ENCODE assay signal across 8 mouse cellular contexts in genomic region chr5:86803962-86804940, GRCm38 (mm10). TPM values are rescaled to one million over a fixed set of nuclear protein-coding genes. Genes with fewer than 3 reads are reported as not detected.
DNase-seq lines count a peak whose midpoint lies in the region; ATAC-seq lines count a peak whose summit lies in the region.

TSS of gene Ythdc1 (plus strand) at chr5:86804221.

- peak within 1 kb of the TSS; percentile 70 for H3K4me2 ChIP-seq in hindbrain, embryonic 12.5 days (replicated peaks)

- peak within 1 kb of the TSS; percentile 99 for H3K27ac ChIP-seq in hindbrain, embryonic 12.5 days

- under 1% methylated on average over 107 of the region's 111 CpGs for WGBS in hindbrain, embryonic 12.5 days

- no peaks in the 10 kb centered on the region for H3K9me3 ChIP-seq in hindbrain, embryonic 12.5 days (replicated peaks)

- no peaks in the 10 kb centered on the region for H3K27me3 ChIP-seq in hindbrain, embryonic 12.5 days

- peak within 1 kb of the TSS; percentile 77 for H3K4me3 ChIP-seq in hindbrain, embryonic 12.5 days

- DNase-seq in NIH3T3 (ENCODE audit: low read depth): peak; percentile 98
- DNase-seq in cerebellum, postnatal 10 days: peak; percentile 96 to 98
- peak; percentile 86 to 92 for DNase-seq in frontal cortex, postnatal 10 days (ENCODE audit: low spot score in 2 of 2)
- DNase-seq in layer of hippocampus, postnatal 14 days (ENCODE audit: low spot score in 2 of 2): peak; percentile 92 to 95
- DNase-seq in lung, postnatal 14 days: peak; percentile 93
- DNase-seq in retina, adult 2 months (ENCODE audit: low read depth, low spot score): peak; percentile 94
- peak; percentile 91 to 94 for DNase-seq in thymus, postnatal 36 days

- H3K9ac ChIP-seq in hindbrain, embryonic 12.5 days: peak within 1 kb of the TSS; percentile 96

- H3K36me3 ChIP-seq in hindbrain, embryonic 12.5 days: no peaks in the 10 kb centered on the region

- H3K4me1 ChIP-seq in hindbrain, embryonic 12.5 days: peaks cover 7% of the 10 kb centered on the region

- peak; percentile 99 for ATAC-seq in hindbrain, embryonic 12.5 days (ENCODE audit: low FRiP score)

RNA-seq across cellular contexts. Expression of gene Ythdc1, which starts in this region (rescaled TPM):
- 50.3 and 51.2 TPM in 2 replicates for polyA plus RNA-seq in hindbrain, embryonic 12.5 days (2016; fragmentation: Nextera tagmentation; extraction: Ambion mirVana)
- 10 to 100 TPM; 52.6 to 54.7 TPM for total RNA-seq in layer of hippocampus, postnatal 14 days (2021)

Comparison
In these comparisons a context has a peak if more than half of its experiments do, and no peak if none do; other contexts are left out.
1. Peak in every context shown above with its lines: DNase-seq, ATAC-seq, H3K4me3 ChIP-seq and H3K27ac ChIP-seq.